Mouse (Mus musculus) bone marrow, adult 2 months (tissue): ENCODE data around the gene Pkd2. TPM values are rescaled to one million over a fixed set of nuclear protein-coding genes. Genes with fewer than 3 reads are reported as not detected.
"Not testable (repeated sequence)": the region's sequence is repeated elsewhere in the genome, so short reads cannot be mapped to it uniquely, and the experiment has no call there.

ENCODE experiments used
- H3K27ac ChIP-seq: fragments of 200-500 bp; 2 replicates; pipeline ENCODE4 v1.5.1; 2012; ENCODE audit warnings: low read depth, mild to moderate bottlenecking, control low read depth, inconsistent platforms, low read length; ENCODE audit not compliant: control insufficient read depth, poor library complexity, insufficient read depth
- H3K4me1 ChIP-seq: fragments of 200-500 bp; 2 replicates; pipeline ENCODE4 v1.6.1; 2011; ENCODE audit warnings: low read length; ENCODE audit not compliant: control insufficient read depth, insufficient read depth
- H3K4me3 ChIP-seq: fragments of 200-500 bp; replicated peaks from 2 replicates; pipeline ENCODE3; 2011; ENCODE audit warnings: mild to moderate bottlenecking, low read depth, low read length, control low read depth; ENCODE audit not compliant: control insufficient read depth
- CTCF ChIP-seq: fragments of 200-500 bp; IDR thresholded peaks from 2 replicates; pipeline ENCODE4 v1.5.1; 2011; ENCODE audit warnings: low read length, control low read depth; ENCODE audit not compliant: control insufficient read depth, insufficient read depth
- POLR2A ChIP-seq: fragments of 200-500 bp; IDR thresholded peaks from 2 replicates; pipeline ENCODE4 v1.6.1; 2011; ENCODE audit warnings: low read depth, mild to moderate bottlenecking, control low read depth, low read length, borderline replicate concordance; ENCODE audit not compliant: control insufficient read depth
- WGBS: fragments of 180-500 bp; shearing (Covaris S2); methylation state at CpG from one replicate; pipeline ENCODE4 v1.1.7; 2018; 5-methylcytosine and 5-hydroxymethylcytosine counted together
- polyA plus RNA-seq: library from polyadenylated mRNA; stranded (reverse); fragments of >200 nt; gene quantifications from 2 replicates; pipeline ENCODE4 v1.2.4, GENCODE M21; 2011; ENCODE audit warnings: low replicate concordance; ENCODE audit not compliant: missing spikeins, insufficient read depth, insufficient read length

The Pkd2 gene
- polyA plus RNA-seq, 1 experiment: 3.3 TPM

DNA sequence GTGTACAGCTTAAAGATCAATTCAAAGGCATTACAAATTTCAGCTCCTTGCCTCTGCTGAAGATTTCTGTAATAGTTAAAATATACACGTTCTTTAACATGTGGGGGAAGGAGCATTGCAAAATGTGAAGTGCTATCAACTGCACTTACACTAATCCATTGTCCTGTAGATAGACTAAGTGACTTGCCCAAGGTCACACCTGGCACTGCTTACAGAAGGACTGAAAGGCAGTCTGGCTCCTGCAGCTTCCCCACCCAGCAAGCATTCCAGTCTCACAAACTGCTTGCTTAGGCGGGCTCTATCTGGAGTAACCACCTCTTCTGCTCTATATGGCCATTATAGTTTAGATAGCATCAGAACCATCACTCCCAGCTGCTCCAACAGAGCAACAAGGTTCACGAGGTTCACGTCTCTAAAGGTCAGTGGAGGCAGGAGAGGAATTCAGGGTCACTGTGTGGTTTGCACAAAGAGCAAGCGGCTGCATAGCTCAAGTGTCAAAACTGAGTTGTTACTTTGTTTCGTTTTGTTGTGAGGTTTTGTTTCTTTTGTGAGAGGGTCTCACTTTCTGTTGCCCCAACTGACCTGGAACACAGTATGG lies 25.2 kb upstream of the Pkd2 start:
- no peak overlapping the region for H3K27ac ChIP-seq
- TF ChIP-seq CTCF: no peak
- 35% methylated on average over 6 of the region's 6 CpGs for WGBS
- H3K4me1 ChIP-seq: peaks cover 5% of the 10 kb centered on the region; the same call in 1 of the 2 replicates
- no peak overlapping the region for H3K4me3 ChIP-seq

DNA sequence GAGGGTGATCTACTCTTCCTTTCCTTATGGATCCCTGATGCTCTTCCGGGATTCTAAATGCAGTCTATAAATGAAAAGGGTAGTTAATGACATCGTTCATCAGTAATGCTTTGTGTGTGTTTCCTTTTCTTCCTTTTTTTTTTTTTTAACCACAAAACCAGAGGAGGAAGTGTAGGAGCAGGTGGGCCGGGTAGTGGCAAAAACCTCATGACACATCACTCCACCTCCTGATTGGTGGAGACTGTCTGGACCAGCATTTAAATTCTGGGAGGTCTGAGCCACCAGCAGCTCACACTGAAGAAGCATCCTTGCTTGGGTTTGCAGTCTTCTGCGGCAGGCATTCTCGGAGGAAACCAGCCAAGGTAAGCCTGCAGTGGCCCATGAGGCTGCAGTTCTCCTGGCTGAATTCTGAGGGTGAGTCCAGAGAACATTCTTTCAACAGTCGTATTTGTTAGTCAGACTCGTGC lies 24.4 kb upstream of the Pkd2 start, which contains the start of gene Spp1:
Gene Spp1, plus strand, starts transcription at position 284 of the 467 bp plus-strand sequence.
- Histone ChIP-seq H3K4me1 (peaks cover 5% of the 10 kb centered on the region; the same call in 1 of the 2 replicates), H3K4me3 (no peak within 1 kb of the TSS), H3K27ac (no peak within 1 kb of the TSS)
- TF ChIP-seq CTCF (no peak), POLR2A (no peak)
- under 1% methylated on average over 7 of the region's 7 CpGs for WGBS

DNA sequence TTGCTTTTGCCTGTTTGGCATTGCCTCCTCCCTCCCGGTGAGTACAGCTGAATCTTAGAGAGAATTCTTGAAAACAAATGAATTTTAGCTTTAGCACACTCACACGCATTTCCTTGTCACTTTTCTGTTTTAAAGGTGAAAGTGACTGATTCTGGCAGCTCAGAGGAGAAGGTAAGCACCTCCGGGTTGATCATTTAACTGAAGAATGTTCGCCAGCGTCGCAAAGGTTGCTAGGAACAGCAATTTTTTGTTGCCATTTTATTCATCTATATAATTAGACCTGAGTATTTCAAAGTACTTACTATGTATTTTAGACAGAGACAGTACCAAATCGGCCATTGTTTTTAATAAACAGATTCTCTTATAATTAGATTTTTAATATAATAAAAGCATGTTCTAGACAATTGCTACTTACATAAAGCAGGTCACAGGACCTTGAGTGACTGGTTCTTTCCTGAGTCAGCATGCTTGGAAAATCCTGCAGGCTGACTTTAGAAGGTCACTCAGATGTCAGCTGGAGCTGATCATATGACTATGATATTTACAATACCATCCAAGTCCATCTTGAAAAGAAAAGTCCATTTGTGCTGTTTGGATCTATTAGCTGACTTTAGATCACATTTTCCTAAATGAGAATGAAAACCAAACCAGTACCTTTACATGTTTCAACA lies 22.7 kb upstream of the Pkd2 start:
- H3K4me3 ChIP-seq: no peak overlapping the region
- TF ChIP-seq POLR2A (no peak), CTCF (no peak)
- WGBS: 77% methylated on average over 7 of the region's 7 CpGs
- H3K27ac ChIP-seq: no peak overlapping the region
- H3K4me1 ChIP-seq: peaks cover 2% of the 10 kb centered on the region; the same call in 1 of the 2 replicates

DNA sequence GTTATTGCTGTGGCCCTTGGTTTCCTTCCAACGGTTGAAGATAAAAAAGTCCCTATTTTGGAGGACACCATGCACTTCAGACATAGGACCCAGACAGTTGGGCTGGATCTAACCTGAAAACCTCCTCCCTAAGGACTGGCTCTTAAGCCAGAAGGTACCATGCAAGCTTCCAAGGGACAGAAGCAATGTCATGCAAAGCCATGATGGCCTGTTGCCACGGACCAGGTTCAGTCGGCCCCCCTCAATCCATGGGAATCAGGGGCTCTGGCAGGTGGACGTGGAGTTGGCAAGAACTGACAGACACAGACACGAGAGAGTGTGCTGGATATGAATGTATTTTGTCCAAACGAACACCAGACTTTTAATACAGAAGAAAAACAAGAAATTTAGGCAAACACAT lies 16.9 kb upstream of the Pkd2 start:
- 81% methylated on average over 6 of the region's 6 CpGs for WGBS
- H3K27ac ChIP-seq: no peak overlapping the region
- no peak overlapping the region for H3K4me3 ChIP-seq
- TF ChIP-seq CTCF (no peak), POLR2A (no peak)
- no peaks in the 10 kb centered on the region; the same call in 1 of the 2 replicates for H3K4me1 ChIP-seq

DNA sequence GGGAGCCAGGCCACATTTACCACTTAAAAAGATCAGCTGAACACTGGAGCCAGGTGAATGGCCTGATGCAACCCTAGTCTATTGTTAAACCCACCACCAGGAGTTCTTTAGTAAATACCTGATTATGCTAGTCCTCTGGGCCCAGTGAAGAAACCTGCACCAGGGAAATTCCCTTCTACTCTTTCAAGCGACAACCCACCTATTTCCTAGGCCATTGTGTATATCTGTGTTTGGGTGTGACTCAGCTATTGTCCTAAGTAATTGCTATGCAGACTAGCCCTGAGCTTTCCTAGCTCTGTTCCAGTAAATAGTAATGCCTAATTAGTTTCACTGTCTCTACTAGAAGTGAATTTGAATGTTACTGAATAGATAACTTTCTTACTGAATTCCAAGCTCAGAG lies 16.4 kb upstream of the Pkd2 start:
- no peak overlapping the region for H3K27ac ChIP-seq
- TF ChIP-seq CTCF (no peak), POLR2A (no peak)
- WGBS: 86% methylated on average over 1 of the region's 1 CpGs
- no peak overlapping the region for H3K4me3 ChIP-seq
- no peaks in the 10 kb centered on the region; the same call in 1 of the 2 replicates for H3K4me1 ChIP-seq

DNA sequence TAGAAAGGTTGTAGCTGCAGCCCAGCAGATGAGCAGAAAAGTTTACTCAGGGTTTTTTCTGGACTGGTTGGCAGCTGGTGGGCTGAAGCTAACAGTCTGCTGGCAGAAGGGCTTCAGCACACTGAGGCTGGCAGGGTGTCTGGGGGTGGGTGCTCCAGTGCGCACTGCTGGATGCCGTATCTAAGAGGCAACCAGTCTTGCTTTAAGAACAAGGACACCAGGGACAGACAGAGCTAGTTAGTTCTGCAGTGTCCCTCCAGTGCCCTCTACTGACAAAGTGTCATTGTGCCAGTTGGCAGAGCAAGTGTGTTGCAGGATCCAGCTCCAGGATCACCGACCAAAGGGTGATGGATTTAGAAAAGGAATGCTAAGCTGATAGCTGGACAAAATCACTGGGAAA lies 13.1 kb upstream of the Pkd2 start:
- Histone ChIP-seq H3K27ac (no peak overlapping the region), H3K4me3 (no peak overlapping the region), H3K4me1 (no peaks in the 10 kb centered on the region; the same call in 1 of the 2 replicates)
- 6% methylated on average over 3 of the region's 3 CpGs for WGBS
- TF ChIP-seq CTCF (peak; percentile 79), POLR2A (no peak)

DNA sequence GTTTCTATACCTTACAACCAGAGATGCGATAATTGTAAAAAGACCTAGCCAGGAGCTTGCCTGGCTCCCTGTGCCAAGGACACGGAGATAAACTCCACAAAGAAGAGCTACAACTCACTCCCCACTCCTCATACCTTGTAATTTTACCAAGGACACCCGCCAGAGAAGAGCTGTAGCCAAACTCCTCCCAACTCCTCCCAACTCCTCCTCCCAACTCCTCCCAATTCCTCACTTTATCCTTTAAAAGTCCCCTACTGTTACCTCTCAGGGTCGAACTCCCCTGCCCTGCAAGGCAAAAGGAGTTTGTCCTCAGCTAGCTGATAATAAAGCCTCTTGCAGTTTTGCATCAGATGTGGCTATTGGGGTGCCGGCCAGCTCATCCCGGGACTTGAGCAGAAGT lies 10.9 kb upstream of the Pkd2 start:
- 51% methylated on average over 6 of the region's 6 CpGs for WGBS
- not testable (repeated sequence) for H3K27ac ChIP-seq, H3K4me1 ChIP-seq, H3K4me3 ChIP-seq

DNA sequence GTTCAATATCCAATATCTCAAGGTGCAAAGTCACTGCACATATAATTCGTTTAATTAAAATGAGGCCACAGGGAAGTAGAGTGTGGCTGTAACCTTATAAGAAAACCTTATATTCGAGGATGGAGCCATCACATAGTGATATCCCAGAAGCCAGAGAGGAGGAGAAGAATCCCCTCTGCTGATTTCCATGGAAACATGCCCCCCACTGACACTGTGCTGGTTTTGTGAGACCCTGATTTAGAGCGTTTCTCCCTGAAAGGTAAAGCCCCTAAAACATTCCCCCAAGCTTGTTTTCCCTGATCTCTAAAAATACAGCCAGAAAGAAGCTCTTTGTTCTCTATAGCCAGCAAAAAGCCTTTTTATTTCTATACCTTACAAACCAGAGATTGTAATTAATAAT lies 9.8 kb upstream of the Pkd2 start:
- TF ChIP-seq POLR2A: no peak
- no peak for TF ChIP-seq CTCF
- no peaks in the 10 kb centered on the region for H3K4me1 ChIP-seq
- H3K4me3 ChIP-seq: no peak overlapping the region
- 56% methylated on average over 3 of the region's 3 CpGs for WGBS
- H3K27ac ChIP-seq: no peak overlapping the region

DNA sequence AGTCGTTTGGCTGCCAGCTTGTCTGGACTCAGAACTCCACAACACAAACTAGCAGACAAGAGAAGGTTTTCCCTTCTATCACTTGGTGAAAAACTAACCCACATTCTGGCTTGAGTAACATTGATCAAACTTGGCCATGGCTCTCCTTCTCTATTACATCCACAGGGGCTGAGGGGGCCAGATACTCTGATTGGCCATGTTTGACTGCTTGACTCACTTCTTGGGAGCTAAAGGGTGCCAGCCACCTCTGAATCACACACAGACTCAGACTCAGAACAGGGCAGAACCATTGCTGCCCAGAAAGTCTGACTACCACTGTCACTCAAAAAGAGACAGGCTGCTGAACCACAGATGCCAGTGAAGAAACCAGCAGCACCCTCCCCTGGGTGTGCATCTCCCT lies 6.2 kb upstream of the Pkd2 start:
- 26% methylated on average over 1 of the region's 1 CpGs for WGBS
- Histone ChIP-seq H3K27ac (no peak overlapping the region), H3K4me3 (no peak overlapping the region), H3K4me1 (no peaks in the 10 kb centered on the region)
- TF ChIP-seq CTCF: no peak
- TF ChIP-seq POLR2A: no peak
